Mouse (Mus musculus) embryonic facial prominence, embryonic 14.5 days (tissue): ENCODE measurements around the gene Lhx8. TPM values are rescaled to one million over a fixed set of nuclear protein-coding genes. Genes with fewer than 3 reads are reported as not detected.

ENCODE experiments used
- ATAC-seq: fragments of 200-750 bp; cut with Nextera tagmentation; 2 replicates; pipeline ENCODE4 v1.8.0; 2017; ENCODE audit warnings: low read depth, moderate number of reproducible peaks, moderate TSS enrichment
- DNase-seq: peaks from one replicate; pipeline ENCODE4 v3.0.0-alpha.2; 2015; ENCODE audit warnings: low spot score
- H3K27ac ChIP-seq: fragments of 300-500 bp; sonication (generic); replicated peaks from 2 replicates; pipeline ENCODE4 v1.5.1; 2014; ENCODE audit warnings: low read depth, mild to moderate bottlenecking, low read length, moderate library complexity
- H3K27me3 ChIP-seq: fragments of 300-500 bp; sonication (generic); replicated peaks from 2 replicates; pipeline ENCODE4 v1.6.1; 2014; ENCODE audit warnings: low read length; ENCODE audit not compliant: control insufficient read depth, insufficient read depth
- H3K36me3 ChIP-seq: fragments of 300-500 bp; sonication (generic); 2 replicates; pipeline ENCODE4 v1.6.1; 2014; ENCODE audit warnings: low read length, mixed read lengths; ENCODE audit not compliant: control insufficient read depth, insufficient read depth
- H3K4me1 ChIP-seq: fragments of 300-500 bp; sonication (generic); 2 replicates; pipeline ENCODE4 v1.6.1; 2014; ENCODE audit warnings: antibody characterized with exemption, low read length; ENCODE audit not compliant: control insufficient read depth, insufficient read depth
- H3K4me2 ChIP-seq: fragments of 300-500 bp; sonication (generic); 2 replicates; pipeline ENCODE4 v1.6.1; 2014; ENCODE audit warnings: low read depth, mild to moderate bottlenecking, low read length, moderate library complexity, mixed read lengths
- H3K4me3 ChIP-seq: fragments of 300-500 bp; sonication (generic); 2 replicates; pipeline ENCODE4 v1.5.1; 2014; ENCODE audit warnings: low read depth, mild to moderate bottlenecking, low read length
- H3K9ac ChIP-seq: fragments of 300-500 bp; sonication (generic); 2 replicates; pipeline ENCODE4 v1.6.1; 2014; ENCODE audit warnings: low read depth, mild to moderate bottlenecking, low read length, moderate library complexity, mixed read lengths
- H3K9me3 ChIP-seq: fragments of 300-500 bp; sonication (generic); 2 replicates; pipeline ENCODE4 v1.6.1; 2016; ENCODE audit warnings: low read length; ENCODE audit not compliant: control insufficient read depth
- WGBS: fragments of 180-500 bp; shearing (Covaris S2); extraction: QIAGEN DNeasy Blood & Tissue Kit; methylation state at CpG from one replicate; pipeline ENCODE4 v1.1.7; 2014; 5-methylcytosine and 5-hydroxymethylcytosine counted together
- polyA plus RNA-seq: library from polyadenylated mRNA; unstranded; fragments of >200 nt; fragmentation: Nextera tagmentation; extraction: Ambion mirVana; gene quantifications from 2 replicates; pipeline ENCODE4 v1.2.1, GENCODE M21; 2014

The Lhx8 gene
- 12.0 and 15.1 TPM in 2 replicates for polyA plus RNA-seq

DNA sequence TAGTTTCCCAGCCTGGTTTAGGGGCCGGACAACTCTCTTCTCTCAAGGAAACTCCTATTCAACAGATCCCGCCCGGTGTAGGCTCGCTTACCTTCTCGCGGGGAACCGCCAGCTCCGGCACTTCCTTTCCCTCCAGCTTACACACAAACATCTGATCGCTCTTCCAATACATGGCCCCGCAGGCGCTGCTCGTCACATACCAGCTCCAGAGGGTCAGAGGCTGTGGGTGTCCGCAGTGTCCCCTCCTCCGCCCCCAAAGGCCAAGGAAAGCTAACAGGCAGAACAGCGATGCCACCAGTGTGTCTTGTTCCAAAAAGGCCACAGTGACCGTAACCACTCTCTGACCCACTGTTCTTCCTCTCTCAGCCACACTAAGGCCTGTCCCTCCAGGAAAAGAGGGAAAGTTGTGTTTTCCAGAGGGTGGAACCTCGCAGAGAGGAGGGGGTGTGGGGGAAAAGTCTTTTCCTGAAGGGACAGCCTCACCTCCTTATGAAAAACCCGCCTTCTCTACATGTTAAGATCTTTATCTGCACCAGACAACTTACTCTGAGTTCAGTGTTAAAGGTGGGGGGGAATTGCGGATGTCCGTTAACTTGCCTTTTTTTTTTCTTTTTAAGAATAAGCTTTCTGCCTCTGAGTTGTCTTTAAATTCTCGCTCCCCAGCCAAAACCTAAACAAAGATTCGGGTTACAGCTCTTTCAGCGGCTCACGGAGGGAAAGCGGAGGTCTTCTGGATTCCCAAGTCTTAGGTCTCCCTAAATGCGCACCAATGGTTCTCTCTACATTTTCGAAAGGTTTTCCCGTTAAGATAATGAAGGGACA, at the start of gene Lhx8:
TSS of gene Lhx8 (minus strand) at position 479 of the 822 bp plus-strand sequence.
- Histone ChIP-seq H3K9ac (peak within 1 kb of the TSS; percentile 85), H3K27ac (peak within 1 kb of the TSS; percentile 91)
- peak; percentile 16; the same call in 1 of the 2 replicates for ATAC-seq

DNA sequence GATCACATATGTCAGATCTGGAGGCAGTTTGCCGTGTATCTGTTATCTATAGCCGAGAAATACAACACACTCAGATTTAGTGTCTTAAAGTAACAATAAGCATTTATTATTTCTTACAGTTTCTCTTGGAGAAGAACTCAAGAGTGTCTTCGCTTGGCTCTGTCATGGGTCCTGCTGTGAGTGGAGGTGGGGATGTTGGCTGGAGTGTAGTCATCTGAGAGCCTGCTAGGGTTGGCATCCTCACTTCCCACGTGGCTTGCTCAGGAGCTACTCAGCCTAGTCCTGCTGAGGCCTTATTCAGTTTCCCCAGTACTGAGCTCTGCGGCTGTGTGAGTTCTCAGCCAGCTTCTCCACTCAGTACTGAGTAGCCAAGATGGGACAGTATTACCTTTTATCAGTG, 43.1 kb upstream of the Lhx8 start:
- Histone ChIP-seq H3K4me2 (no peak overlapping the region), H3K27ac (no peak overlapping the region; the same call in 1 of the 2 replicates), H3K9ac (no peak overlapping the region), H3K4me1 (no peaks in the 10 kb centered on the region), H3K9me3 (no peaks in the 10 kb centered on the region), H3K27me3 (no peaks in the 10 kb centered on the region), H3K4me3 (no peak overlapping the region), H3K36me3 (no peaks in the 10 kb centered on the region)
- ATAC-seq (no peak), DNase-seq (peak; percentile 33)
- 56% methylated on average over 5 of the region's 5 CpGs for WGBS

More for the DNA sequence above, at the start of gene Lhx8:
- peak within 1 kb of the TSS; percentile 59 for H3K4me3 ChIP-seq
- H3K9me3 ChIP-seq: no peaks in the 10 kb centered on the region
- WGBS: under 1% methylated on average over 28 of the region's 28 CpGs
- H3K36me3 ChIP-seq: no peaks in the 10 kb centered on the region
- H3K4me1 ChIP-seq: no peaks in the 10 kb centered on the region
- H3K4me2 ChIP-seq: peak within 1 kb of the TSS; percentile 70
- peaks cover 89% of the 10 kb centered on the region for H3K27me3 ChIP-seq
- peak; percentile 80 for DNase-seq

DNA sequence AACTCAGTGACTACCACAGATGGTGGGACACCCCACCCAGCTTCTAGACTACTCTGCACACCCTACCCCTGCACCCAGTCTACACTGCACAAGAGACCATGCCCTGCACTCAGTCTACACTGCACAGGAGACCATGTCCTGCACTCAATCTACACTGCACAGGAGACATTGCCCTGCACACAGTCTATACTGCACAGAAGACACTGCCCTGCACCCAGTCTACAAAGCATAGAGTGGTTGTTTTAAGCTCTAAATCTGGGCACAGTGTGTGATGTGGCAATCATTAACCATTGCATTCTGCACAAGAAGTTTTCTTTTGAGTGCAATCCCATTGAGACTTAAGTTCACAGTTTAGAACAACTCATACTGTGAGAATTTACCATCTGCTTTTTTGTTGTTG, 42.2 kb upstream of the Lhx8 start:
- Histone ChIP-seq H3K9me3 (no peaks in the 10 kb centered on the region), H3K27me3 (no peaks in the 10 kb centered on the region), H3K36me3 (no peaks in the 10 kb centered on the region), H3K9ac (no peak overlapping the region), H3K27ac (no peak overlapping the region), H3K4me1 (peaks cover 1% of the 10 kb centered on the region; the same call in 1 of the 2 replicates), H3K4me3 (no peak overlapping the region), H3K4me2 (no peak overlapping the region)
- DNase-seq (no peak), ATAC-seq (no peak)

DNA sequence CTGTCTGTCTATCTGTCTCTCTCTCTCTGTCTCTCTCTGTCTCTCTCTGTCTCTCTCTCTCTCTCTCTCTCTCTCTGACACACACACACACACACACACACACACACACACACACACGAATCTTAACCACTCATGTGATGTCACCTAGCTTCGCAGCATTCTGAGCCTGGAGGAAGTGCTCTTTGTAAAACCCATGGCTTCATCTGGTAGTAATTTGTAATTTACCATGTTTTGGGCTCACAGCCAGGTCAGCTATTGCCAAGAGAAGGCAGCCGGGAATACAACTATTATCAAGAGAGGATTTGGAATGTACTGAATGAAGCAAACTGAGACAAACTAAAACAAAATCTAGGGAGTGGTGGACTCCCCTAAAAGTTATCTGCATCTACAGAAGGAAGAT, 36.9 kb upstream of the Lhx8 start:
- Histone ChIP-seq H3K27ac (peak overlapping the region; percentile 48; the same call in 1 of the 2 replicates), H3K4me3 (no peak overlapping the region), H3K4me1 (peaks cover 11% of the 10 kb centered on the region), H3K9me3 (no peaks in the 10 kb centered on the region), H3K27me3 (no peaks in the 10 kb centered on the region), H3K36me3 (no peaks in the 10 kb centered on the region), H3K9ac (no peak overlapping the region), H3K4me2 (peak overlapping the region; percentile 10; the same call in 1 of the 2 replicates)
- WGBS: 12% methylated on average over 3 of the region's 3 CpGs
- DNase-seq: peak; percentile 89
- ATAC-seq: peak; percentile 57

DNA sequence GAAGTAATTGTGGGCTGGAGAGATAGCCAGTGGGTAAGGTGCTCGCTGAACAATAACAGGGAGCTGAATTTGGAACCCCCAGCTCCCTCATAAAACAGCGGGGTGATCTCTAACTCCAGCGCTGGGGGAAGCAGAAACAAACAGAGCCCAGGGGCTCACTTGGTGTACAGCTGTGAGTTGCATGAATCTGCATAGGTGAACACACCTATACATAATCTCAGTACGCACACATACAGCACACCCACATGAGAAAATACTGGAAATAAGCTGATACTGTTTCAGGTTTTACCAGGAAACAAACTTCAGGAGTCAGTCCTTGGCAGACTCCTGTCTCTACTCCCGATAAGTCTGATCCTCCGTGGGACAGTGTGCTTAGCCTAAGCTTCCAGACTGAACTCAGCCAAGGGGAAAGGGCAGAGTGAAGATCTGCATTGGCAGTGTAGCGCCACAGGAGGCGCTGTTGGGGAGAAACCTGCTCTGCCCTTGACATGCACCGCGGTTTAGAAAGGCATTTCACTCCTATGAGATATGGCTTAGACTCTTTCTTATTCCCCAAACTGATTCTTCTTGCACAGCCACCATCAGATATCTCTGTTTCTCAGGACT, 34.2 kb upstream of the Lhx8 start:
- H3K9me3 ChIP-seq: no peaks in the 10 kb centered on the region
- H3K4me1 ChIP-seq: peaks cover 11% of the 10 kb centered on the region
- no peak overlapping the region for H3K9ac ChIP-seq
- H3K36me3 ChIP-seq: no peaks in the 10 kb centered on the region
- H3K27ac ChIP-seq: no peak overlapping the region
- H3K4me2 ChIP-seq: peak overlapping the region; percentile 23; the same call in 1 of the 2 replicates
- peak; percentile 60 for ATAC-seq
- 24% methylated on average over 10 of the region's 10 CpGs for WGBS
- DNase-seq: peak; percentile 48
- H3K27me3 ChIP-seq: no peaks in the 10 kb centered on the region
- no peak overlapping the region for H3K4me3 ChIP-seq

DNA sequence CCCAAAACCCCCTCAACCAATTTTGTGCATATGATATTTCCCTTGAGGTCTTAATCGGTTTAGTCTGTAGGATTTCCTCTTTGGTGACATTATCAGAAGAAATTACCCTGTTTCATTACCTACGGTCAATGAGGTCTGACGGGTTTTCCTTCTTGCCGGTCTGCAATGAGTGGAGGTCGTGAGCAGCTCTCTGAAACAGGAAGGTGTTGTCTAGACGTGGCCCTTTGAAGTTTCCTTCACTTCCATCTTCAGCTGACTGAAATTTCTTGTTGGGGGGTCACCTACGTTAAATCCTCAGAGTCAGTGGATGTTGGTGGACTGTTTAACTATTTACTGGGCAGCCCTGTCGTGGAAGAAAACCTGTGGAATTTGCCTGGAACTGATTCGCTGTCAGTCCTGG, 33.0 kb upstream of the Lhx8 start:
- Histone ChIP-seq H3K4me2 (no peak overlapping the region), H3K9me3 (0 out of 2 replicates have a peak, but pooled peaks cover 4% of the 10 kb centered on the region), H3K4me1 (peaks cover 11% of the 10 kb centered on the region), H3K9ac (no peak overlapping the region), H3K27ac (no peak overlapping the region), H3K4me3 (no peak overlapping the region), H3K27me3 (no peaks in the 10 kb centered on the region), H3K36me3 (no peaks in the 10 kb centered on the region)
- no peak for DNase-seq
- no peak for ATAC-seq
- WGBS: 45% methylated on average over 9 of the region's 9 CpGs

DNA sequence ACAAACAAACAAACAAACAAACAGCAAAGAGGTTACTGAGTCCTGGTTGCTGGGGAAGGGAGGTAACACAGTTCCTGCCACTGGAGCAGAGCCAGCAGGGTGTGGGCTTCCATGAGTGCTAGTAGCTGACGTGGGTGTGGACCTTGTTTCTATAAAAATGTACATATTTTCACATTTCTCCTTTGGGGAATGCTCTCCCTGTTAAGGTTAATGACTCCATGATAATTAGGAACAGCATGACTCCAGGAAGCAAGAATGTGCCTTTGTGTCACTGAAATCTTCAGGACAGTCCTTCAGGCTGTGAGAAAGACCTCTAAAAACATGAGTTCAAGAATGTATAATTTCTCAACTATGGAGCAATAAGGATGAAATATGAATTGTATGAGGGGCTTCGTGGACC, 28.8 kb upstream of the Lhx8 start:
- WGBS: 74% methylated on average over 2 of the region's 2 CpGs
- Histone ChIP-seq H3K4me2 (no peak overlapping the region), H3K27me3 (no peaks in the 10 kb centered on the region), H3K27ac (no peak overlapping the region), H3K9ac (no peak overlapping the region), H3K9me3 (0 out of 2 replicates have a peak, but pooled peaks cover 4% of the 10 kb centered on the region), H3K4me3 (no peak overlapping the region), H3K4me1 (no peaks in the 10 kb centered on the region), H3K36me3 (no peaks in the 10 kb centered on the region)
- no peak for ATAC-seq
- no peak for DNase-seq

DNA sequence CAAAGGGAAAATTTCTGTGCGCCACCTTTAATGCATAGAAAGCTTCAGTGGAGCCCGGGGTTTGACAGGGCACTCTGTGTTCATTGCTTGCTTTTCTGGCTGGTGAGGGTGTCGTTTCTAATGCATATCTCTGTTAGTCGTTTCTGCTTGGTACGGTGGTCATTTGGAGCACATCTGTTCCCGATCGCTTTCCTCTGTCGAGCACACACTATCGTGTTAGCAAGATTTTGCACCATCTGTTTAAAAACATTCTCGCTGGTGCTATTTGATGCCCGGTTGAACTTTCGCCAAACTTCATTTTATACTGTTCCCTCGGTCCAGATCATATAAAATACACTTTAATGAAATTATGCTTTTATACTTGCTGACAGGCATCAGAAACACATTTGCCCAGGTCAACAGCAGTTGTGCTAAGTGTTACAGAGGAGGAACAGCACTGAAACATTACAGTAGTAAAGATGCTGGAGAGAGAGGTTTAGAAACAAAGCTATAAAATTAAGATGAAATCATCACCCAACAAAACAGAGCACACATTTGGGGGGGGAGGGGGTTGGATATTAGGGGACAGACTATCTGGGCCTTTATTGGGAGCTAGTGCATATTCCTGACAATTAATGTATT, 9.9 kb upstream of the Lhx8 start:
- no peak overlapping the region for H3K9ac ChIP-seq
- WGBS: 29% methylated on average over 13 of the region's 13 CpGs
- peaks cover 19% of the 10 kb centered on the region for H3K27me3 ChIP-seq
- no peaks in the 10 kb centered on the region for H3K9me3 ChIP-seq
- DNase-seq: no peak
- no peaks in the 10 kb centered on the region for H3K36me3 ChIP-seq
- H3K4me1 ChIP-seq: peaks cover 5% of the 10 kb centered on the region; the same call in 1 of the 2 replicates
- no peak overlapping the region; the same call in 1 of the 2 replicates for H3K4me3 ChIP-seq
- H3K27ac ChIP-seq: no peak overlapping the region
- peak; percentile 61; the same call in 1 of the 2 replicates for ATAC-seq
- H3K4me2 ChIP-seq: peak overlapping the region; percentile 43
